In genomic region chr5:47274256-47274638, GRCm38 (mm10) we compare ENCODE assay signal across 15 mouse cellular contexts.
DNase-seq lines count a peak whose midpoint lies in the region; ATAC-seq lines count a peak whose summit lies in the region.
"Had no signal": no experiment of that assay in that cellular context is flagged by ENCODE, and none has a peak within 500 bp of the region (broad histone marks: within the 10 kb centered on the region; RNA-seq: fewer than 3 reads in every experiment).

No protein-coding gene starts in this region.

- H3K36me3 ChIP-seq in heart, embryonic 12.5 days: no peaks in the 10 kb centered on the region
- no peaks in the 10 kb centered on the region for H3K36me3 ChIP-seq in kidney, embryonic 15.5 days
- H3K36me3 ChIP-seq in embryonic facial prominence, embryonic 10.5 days (replicated peaks): no peaks in the 10 kb centered on the region
- H3K36me3 ChIP-seq: liver, embryonic 12.5 days; midbrain, embryonic 15.5 days had no signal

- no peak overlapping the region for H3K4me2 ChIP-seq in heart, embryonic 12.5 days
- no peak overlapping the region for H3K4me2 ChIP-seq in kidney, embryonic 15.5 days
- H3K4me2 ChIP-seq: liver, embryonic 12.5 days; midbrain, embryonic 15.5 days had no signal

- no peaks in the 10 kb centered on the region for H3K9me3 ChIP-seq in heart, embryonic 12.5 days (replicated peaks)
- no peaks in the 10 kb centered on the region for H3K9me3 ChIP-seq in kidney, embryonic 15.5 days (replicated peaks)
- H3K9me3 ChIP-seq in embryonic facial prominence, embryonic 10.5 days: no peaks in the 10 kb centered on the region
- H3K9me3 ChIP-seq: liver, embryonic 12.5 days; midbrain, embryonic 15.5 days had no signal

- no peak for DNase-seq in heart, adult 11 months
- no peak for DNase-seq in kidney, adult 8-10 months
- peak; percentile 22 for DNase-seq in 3T3-L1 (ENCODE audit: low read depth, low spot score)
- no peak for DNase-seq in embryonic facial prominence, embryonic 10.5 days (ENCODE audit: low spot score)
- no peak for DNase-seq in urinary bladder, postnatal 14 days (ENCODE audit: low spot score)
- DNase-seq: adrenal gland, adult 2 months; cerebellum, adult 11-12 months; spleen, adult 18-20 months; thymus, postnatal 36 days had no signal

- H3K27ac ChIP-seq in heart, embryonic 12.5 days (ENCODE audit: poor library complexity, severe bottlenecking): peak overlapping the region; percentile 80
- peak overlapping the region; percentile 68 for H3K27ac ChIP-seq in kidney, embryonic 15.5 days
- H3K27ac ChIP-seq in embryonic facial prominence, embryonic 10.5 days (replicated peaks): peak overlapping the region; percentile 74
- H3K27ac ChIP-seq: liver, embryonic 12.5 days; macrophage; midbrain, embryonic 15.5 days had no signal

- 36% methylated on average over 1 of the region's 1 CpGs for WGBS in heart, embryonic 12.5 days
- 37% methylated on average over 1 of the region's 1 CpGs for WGBS in kidney, embryonic 15.5 days
- 60% methylated on average over 1 of the region's 1 CpGs for WGBS in embryonic facial prominence, embryonic 10.5 days

- H3K9ac ChIP-seq in heart, embryonic 12.5 days: no peak overlapping the region
- no peak overlapping the region for H3K9ac ChIP-seq in kidney, embryonic 15.5 days
- H3K9ac ChIP-seq: liver, embryonic 12.5 days; midbrain, embryonic 15.5 days had no signal

- H3K4me3 ChIP-seq in heart, embryonic 12.5 days: no peak overlapping the region
- H3K4me3 ChIP-seq in kidney, embryonic 15.5 days (replicated peaks): no peak overlapping the region
- no peak overlapping the region for H3K4me3 ChIP-seq in embryonic facial prominence, embryonic 10.5 days
- H3K4me3 ChIP-seq: liver, embryonic 12.5 days; midbrain, embryonic 15.5 days had no signal

- ATAC-seq in heart, embryonic 12.5 days (ENCODE audit: insufficient number of reproducible peaks, low FRiP score): 0 out of 2 replicates have a peak, but pooled peaks have one; percentile 19
- ATAC-seq in kidney, embryonic 15.5 days (replicated peaks; ENCODE audit: low FRiP score): no peak
- ATAC-seq: hindbrain, embryonic 16.5 days; liver, embryonic 12.5 days had no signal

- no peaks in the 10 kb centered on the region for H3K27me3 ChIP-seq in heart, embryonic 12.5 days (replicated peaks)
- H3K27me3 ChIP-seq in kidney, embryonic 15.5 days: no peaks in the 10 kb centered on the region
- no peaks in the 10 kb centered on the region for H3K27me3 ChIP-seq in embryonic facial prominence, embryonic 10.5 days (replicated peaks; ENCODE audit: low read depth, poor library complexity, severe bottlenecking)
- H3K27me3 ChIP-seq: liver, embryonic 12.5 days; midbrain, embryonic 15.5 days had no signal

- peaks cover 18% of the 10 kb centered on the region for H3K4me1 ChIP-seq in heart, embryonic 12.5 days (replicated peaks)
- H3K4me1 ChIP-seq in kidney, embryonic 15.5 days: peaks cover 14% of the 10 kb centered on the region
- peaks cover 17% of the 10 kb centered on the region for H3K4me1 ChIP-seq in embryonic facial prominence, embryonic 10.5 days
- H3K4me1 ChIP-seq: midbrain, embryonic 15.5 days had no signal
